Mouse (Mus musculus) CH12.LX (cell line): ENCODE data around the gene Otos.

Source experiments
- CTCF ChIP-seq, 2 experiments: IDR thresholded peaks in 1 of 2; conservative IDR thresholded peaks in 1 of 2; 2 replicates each; pipeline ENCODE4 v1.5.1; 2011 to 2012; ENCODE audit warnings: low read depth in 2 of 2, low read length in 2 of 2, improper control_type of control experiment in 1 of 2, inconsistent platforms in 1 of 2, mild to moderate bottlenecking in 1 of 2, moderate library complexity in 1 of 2
- EP300 ChIP-seq: IDR thresholded peaks from 2 replicates; pipeline ENCODE4 v1.6.1; 2011; ENCODE audit warnings: low read length, improper control_type of control experiment
- KAT2A ChIP-seq: IDR thresholded peaks from 2 replicates; pipeline ENCODE4 v1.6.1; 2012; ENCODE audit warnings: low read length, improper control_type of control experiment, inconsistent platforms; ENCODE audit not compliant: insufficient replicate concordance
- MXI1 ChIP-seq: IDR thresholded peaks from 2 replicates; pipeline ENCODE4 v1.6.1; 2011; ENCODE audit warnings: mild to moderate bottlenecking, low read depth, low read length, improper control_type of control experiment
- PAX5 ChIP-seq: IDR thresholded peaks from 2 replicates; pipeline ENCODE4 v1.6.1; 2012; ENCODE audit warnings: low read length, inconsistent platforms, mixed read lengths
- POLR2A ChIP-seq: IDR thresholded peaks from 2 replicates; pipeline ENCODE4 v1.6.1; 2011; ENCODE audit warnings: low read depth, mild to moderate bottlenecking, improper control_type of control experiment, low read length
- TBP ChIP-seq: conservative IDR thresholded peaks from 2 replicates; pipeline ENCODE4 v1.6.1; 2011; ENCODE audit warnings: low read depth, low read length, improper control_type of control experiment

GRCm38 (mm10) chr1:92669430-92669829, 20.8 kb upstream of the Otos start:
- TF ChIP-seq CTCF (conservative IDR thresholded peaks at IDR 0.05 in 1 of 2, IDR thresholded peaks at IDR 0.05 in 1 of 2; ENCODE audit: low read depth in 2 of 2, low read length in 2 of 2) (no peak), KAT2A (no peak), TBP (no peak), EP300 (no peak), POLR2A (no peak), MXI1 (no peak), PAX5 (no peak)
